Mouse (Mus musculus): ENCODE measurements around the gene Tbcc. TPM values are rescaled to one million over a fixed set of nuclear protein-coding genes. Genes with fewer than 3 reads are reported as not detected.
A peak's percentile ranks its signal among the peaks of the same experiment; 100 is the strongest.

The Tbcc gene
- polyA plus RNA-seq, 1 experiment from 2014 or later = 43.7 TPM

DNA sequence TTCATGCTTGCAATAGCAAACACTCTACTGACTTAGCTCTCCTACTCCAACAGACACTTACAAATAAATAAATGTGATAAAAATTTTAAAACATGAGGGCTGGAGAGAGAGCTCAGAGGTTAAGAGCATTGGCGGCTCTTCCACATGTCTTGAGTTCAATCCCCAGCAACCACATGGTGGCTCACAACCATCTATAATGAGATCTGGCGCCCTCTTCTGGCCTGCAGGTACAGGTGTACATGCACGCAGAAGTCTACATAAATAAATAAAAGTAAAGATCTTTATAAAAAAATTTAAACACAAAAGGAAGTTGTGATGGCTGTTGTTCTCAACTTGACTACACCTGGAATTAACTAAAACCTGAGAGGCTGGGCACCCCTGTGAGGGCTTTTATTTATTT lies 14.9 kb upstream of the Tbcc start:
- H3K27ac ChIP-seq (ENCODE audit: low read depth, low read length) = no peak overlapping the region
- no peaks in the 10 kb centered on the region for H3K36me3 ChIP-seq (ENCODE audit: control insufficient read depth, insufficient read depth, low read length)
- WGBS = 63% methylated on average over 3 of the region's 3 CpGs
- no peaks in the 10 kb centered on the region for H3K27me3 ChIP-seq (replicated peaks; ENCODE audit: control insufficient read depth, insufficient read depth, low read length)
- H3K4me1 ChIP-seq (replicated peaks; ENCODE audit: control insufficient read depth, insufficient read depth, low read length) = peaks cover 16% of the 10 kb centered on the region; the same call in 1 of the 2 replicates
- H3K9ac ChIP-seq (ENCODE audit: low read depth, low read length) = no peak overlapping the region
- DNase-seq (ENCODE audit: low spot score) (no peak), ATAC-seq (replicated peaks; ENCODE audit: low FRiP score) (no peak)
- H3K9me3 ChIP-seq (ENCODE audit: control insufficient read depth, low read length) = no peaks in the 10 kb centered on the region
- no peak overlapping the region for H3K4me3 ChIP-seq (ENCODE audit: low read depth, low read length)
- no peak overlapping the region for H3K4me2 ChIP-seq

DNA sequence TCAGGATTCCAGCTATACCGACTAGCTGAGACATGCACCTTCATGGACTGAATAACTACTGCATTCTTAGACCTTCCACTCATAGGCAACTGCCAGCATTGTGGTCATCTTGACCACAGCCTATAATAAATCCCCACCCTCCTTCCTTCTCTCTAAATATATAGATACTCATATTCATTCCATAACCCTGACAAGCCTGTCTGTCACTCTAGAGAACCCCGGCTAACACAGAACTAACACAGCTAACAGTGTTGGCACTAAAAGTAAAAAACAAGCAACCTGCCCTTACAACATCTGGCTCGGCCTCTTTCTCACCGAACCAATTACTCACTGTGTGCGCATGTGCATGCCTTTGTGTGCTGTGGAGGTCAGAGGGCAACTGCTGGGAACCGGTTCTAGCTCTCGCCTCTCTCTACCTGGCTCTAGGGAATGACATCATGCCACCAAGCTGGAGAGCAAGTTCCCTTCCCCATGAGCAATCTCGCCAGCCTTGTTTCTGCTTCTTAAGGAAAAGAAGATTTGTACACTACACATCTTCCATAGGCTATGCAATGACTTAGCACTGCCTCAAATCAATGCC lies 14.0 kb upstream of the Tbcc start:
- no peaks in the 10 kb centered on the region for H3K36me3 ChIP-seq (ENCODE audit: control insufficient read depth, insufficient read depth, low read length)
- H3K27me3 ChIP-seq (replicated peaks; ENCODE audit: control insufficient read depth, insufficient read depth, low read length) = no peaks in the 10 kb centered on the region
- H3K4me3 ChIP-seq (ENCODE audit: low read depth, low read length) = no peak overlapping the region
- H3K9ac ChIP-seq (ENCODE audit: low read depth, low read length) = no peak overlapping the region
- no peak overlapping the region; the same call in 1 of the 2 replicates for H3K27ac ChIP-seq (ENCODE audit: low read depth, low read length)
- DNase-seq (ENCODE audit: low spot score) (no peak), ATAC-seq (replicated peaks; ENCODE audit: low FRiP score) (no peak; the same call in 1 of the 2 replicates)
- peaks cover 18% of the 10 kb centered on the region; the same call in 1 of the 2 replicates for H3K4me1 ChIP-seq (replicated peaks; ENCODE audit: control insufficient read depth, insufficient read depth, low read length)
- 72% methylated on average over 8 of the region's 8 CpGs for WGBS
- no peak overlapping the region for H3K4me2 ChIP-seq
- H3K9me3 ChIP-seq (ENCODE audit: control insufficient read depth, low read length) = no peaks in the 10 kb centered on the region

DNA sequence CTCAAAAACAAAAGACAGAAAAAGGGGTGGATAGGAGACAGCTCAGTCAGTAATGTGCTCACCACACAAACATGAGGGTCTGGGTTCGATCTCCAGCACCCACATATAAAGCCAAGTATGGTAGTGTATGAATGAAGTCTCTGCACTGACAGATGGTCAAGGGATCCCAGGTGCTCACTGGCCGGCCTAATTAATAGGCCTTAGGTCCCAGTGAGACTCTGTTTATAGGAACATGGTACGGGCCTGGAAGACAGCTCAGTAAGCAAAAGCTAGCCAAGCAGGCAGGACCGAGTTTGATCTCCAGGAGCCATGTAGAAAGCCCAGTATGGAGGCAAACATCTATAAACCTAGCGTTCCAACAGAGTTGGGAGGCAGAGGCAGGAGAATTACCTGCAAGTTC lies 13.4 kb upstream of the Tbcc start:
- Histone ChIP-seq H3K9ac (ENCODE audit: low read depth, low read length) (no peak overlapping the region), H3K36me3 (ENCODE audit: control insufficient read depth, insufficient read depth, low read length) (no peaks in the 10 kb centered on the region), H3K4me3 (ENCODE audit: low read depth, low read length) (no peak overlapping the region), H3K27ac (ENCODE audit: low read depth, low read length) (no peak overlapping the region), H3K4me1 (replicated peaks; ENCODE audit: control insufficient read depth, insufficient read depth, low read length) (peaks cover 22% of the 10 kb centered on the region), H3K9me3 (ENCODE audit: control insufficient read depth, low read length) (no peaks in the 10 kb centered on the region), H3K4me2 (no peak overlapping the region), H3K27me3 (replicated peaks; ENCODE audit: control insufficient read depth, insufficient read depth, low read length) (no peaks in the 10 kb centered on the region)
- ATAC-seq (replicated peaks; ENCODE audit: low FRiP score) (no peak), DNase-seq (ENCODE audit: low spot score) (no peak)
- WGBS = 83% methylated on average over 5 of the region's 5 CpGs

DNA sequence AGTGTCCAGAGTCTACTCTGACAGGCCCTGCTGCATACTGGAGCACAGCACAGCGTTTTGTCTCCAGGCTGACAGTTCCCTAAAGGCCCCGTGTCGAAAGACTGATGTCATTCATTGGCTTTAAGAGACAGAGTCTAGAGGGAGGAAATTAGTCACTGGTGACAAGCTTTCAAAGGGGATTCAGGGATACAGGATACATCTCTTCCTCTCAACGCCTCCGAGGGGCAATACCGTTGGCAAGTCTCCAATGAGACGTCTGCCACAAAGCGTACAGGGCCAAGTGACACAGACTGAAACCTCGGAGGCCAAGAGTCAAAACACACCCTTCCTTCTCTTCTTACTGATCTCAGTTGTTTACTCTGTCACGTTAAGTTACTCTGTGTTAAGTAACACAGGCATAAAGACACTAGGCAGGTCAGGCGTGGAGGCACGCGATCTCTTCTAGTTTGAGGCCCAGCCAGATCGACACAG lies 10.6 kb upstream of the Tbcc start:
- WGBS = 58% methylated on average over 14 of the region's 14 CpGs
- Histone ChIP-seq H3K36me3 (ENCODE audit: control insufficient read depth, insufficient read depth, low read length) (no peaks in the 10 kb centered on the region), H3K27ac (ENCODE audit: low read depth, low read length) (0 out of 2 replicates have a peak overlapping the region, but pooled peaks have one; percentile 11), H3K4me1 (replicated peaks; ENCODE audit: control insufficient read depth, insufficient read depth, low read length) (peaks cover 26% of the 10 kb centered on the region), H3K4me3 (ENCODE audit: low read depth, low read length) (no peak overlapping the region), H3K9me3 (ENCODE audit: control insufficient read depth, low read length) (no peaks in the 10 kb centered on the region), H3K4me2 (no peak overlapping the region), H3K27me3 (replicated peaks; ENCODE audit: control insufficient read depth, insufficient read depth, low read length) (no peaks in the 10 kb centered on the region), H3K9ac (ENCODE audit: low read depth, low read length) (no peak overlapping the region)
- no peak for DNase-seq (ENCODE audit: low spot score)
- ATAC-seq (replicated peaks; ENCODE audit: low FRiP score) = no peak

DNA sequence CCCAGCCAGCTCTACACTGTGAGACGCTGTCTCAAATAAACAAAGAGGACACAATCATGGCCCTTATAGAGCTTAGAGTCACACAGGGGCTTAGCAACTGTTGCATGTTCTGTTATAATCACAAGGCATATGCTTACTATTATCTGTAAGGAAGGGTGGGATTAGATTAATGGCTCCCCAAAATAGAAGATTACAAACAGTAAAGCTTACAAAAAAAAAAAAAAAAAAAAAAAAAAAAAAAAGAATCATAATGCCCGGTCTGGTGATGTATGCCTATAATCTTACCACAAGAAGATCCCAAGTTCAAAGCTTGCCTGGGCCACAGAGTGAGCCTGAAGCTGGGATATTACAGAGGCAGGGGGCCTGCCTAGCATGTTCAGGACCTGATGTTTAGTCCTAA lies 10.2 kb upstream of the Tbcc start:
- WGBS = 64% methylated on average over 2 of the region's 2 CpGs
- H3K27ac ChIP-seq (ENCODE audit: low read depth, low read length) = 0 out of 2 replicates have a peak overlapping the region, but pooled peaks have one; percentile 11
- ATAC-seq (replicated peaks; ENCODE audit: low FRiP score) (no peak), DNase-seq (ENCODE audit: low spot score) (no peak)
- H3K27me3 ChIP-seq (replicated peaks; ENCODE audit: control insufficient read depth, insufficient read depth, low read length) = no peaks in the 10 kb centered on the region
- no peaks in the 10 kb centered on the region for H3K9me3 ChIP-seq (ENCODE audit: control insufficient read depth, low read length)
- H3K4me3 ChIP-seq (ENCODE audit: low read depth, low read length) = no peak overlapping the region
- no peak overlapping the region for H3K9ac ChIP-seq (ENCODE audit: low read depth, low read length)
- H3K4me2 ChIP-seq = no peak overlapping the region
- peaks cover 30% of the 10 kb centered on the region for H3K4me1 ChIP-seq (replicated peaks; ENCODE audit: control insufficient read depth, insufficient read depth, low read length)
- no peaks in the 10 kb centered on the region for H3K36me3 ChIP-seq (ENCODE audit: control insufficient read depth, insufficient read depth, low read length)

DNA sequence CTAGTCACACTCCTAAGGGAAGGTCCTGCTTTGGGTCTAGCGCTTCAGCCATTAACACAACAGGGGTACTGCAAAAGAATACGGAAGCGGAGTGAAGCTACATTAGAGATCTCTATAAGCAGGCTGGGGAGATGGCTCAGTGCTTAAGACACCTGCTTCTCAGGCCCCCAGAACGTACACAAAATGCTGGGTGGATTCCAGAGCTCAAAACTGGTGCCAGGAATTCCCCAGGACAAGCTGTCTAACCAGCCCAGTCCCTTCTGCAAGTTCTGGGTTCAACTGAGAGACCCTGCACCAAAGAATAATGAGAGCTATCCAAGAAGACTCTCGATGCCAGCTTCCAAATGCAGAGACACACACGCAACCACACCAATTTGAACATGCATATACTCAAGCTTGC lies 8.8 kb upstream of the Tbcc start:
- Histone ChIP-seq H3K9me3 (ENCODE audit: control insufficient read depth, low read length) (no peaks in the 10 kb centered on the region), H3K9ac (ENCODE audit: low read depth, low read length) (no peak overlapping the region), H3K4me3 (ENCODE audit: low read depth, low read length) (no peak overlapping the region), H3K27ac (ENCODE audit: low read depth, low read length) (no peak overlapping the region), H3K27me3 (replicated peaks; ENCODE audit: control insufficient read depth, insufficient read depth, low read length) (no peaks in the 10 kb centered on the region), H3K4me1 (replicated peaks; ENCODE audit: control insufficient read depth, insufficient read depth, low read length) (peaks cover 44% of the 10 kb centered on the region), H3K36me3 (ENCODE audit: control insufficient read depth, insufficient read depth, low read length) (no peaks in the 10 kb centered on the region), H3K4me2 (no peak overlapping the region)
- ATAC-seq (replicated peaks; ENCODE audit: low FRiP score) (no peak), DNase-seq (ENCODE audit: low spot score) (no peak)
- 86% methylated on average over 6 of the region's 6 CpGs for whole genome bisulfite sequencing

DNA sequence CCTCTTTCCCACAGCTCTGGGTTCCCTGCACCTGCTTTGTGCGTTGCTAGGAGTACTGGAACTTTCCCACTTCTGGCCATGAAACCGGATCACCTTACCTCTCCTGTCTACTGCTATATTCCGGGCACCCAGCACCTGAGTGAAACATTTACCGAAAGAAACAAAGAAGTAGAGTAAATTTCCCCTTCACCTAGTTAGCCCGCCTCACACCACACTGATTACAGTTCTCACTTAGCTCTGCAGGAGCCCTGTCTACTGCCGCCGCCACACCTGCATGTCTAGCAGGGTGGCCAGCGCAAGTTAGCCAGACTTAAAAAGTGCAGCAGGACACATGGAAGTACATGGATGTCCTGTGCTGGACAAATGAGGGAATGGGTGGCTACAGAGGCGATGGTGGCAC lies 7.4 kb upstream of the Tbcc start:
- no peak overlapping the region for H3K27ac ChIP-seq (ENCODE audit: low read depth, low read length)
- H3K9ac ChIP-seq (ENCODE audit: low read depth, low read length) = no peak overlapping the region
- H3K4me2 ChIP-seq = no peak overlapping the region
- H3K4me3 ChIP-seq (ENCODE audit: low read depth, low read length) = no peak overlapping the region
- H3K9me3 ChIP-seq (ENCODE audit: control insufficient read depth, low read length) = no peaks in the 10 kb centered on the region
- no peak for ATAC-seq (replicated peaks; ENCODE audit: low FRiP score)
- WGBS = 82% methylated on average over 9 of the region's 9 CpGs
- no peak for DNase-seq (ENCODE audit: low spot score)
- H3K27me3 ChIP-seq (replicated peaks; ENCODE audit: control insufficient read depth, insufficient read depth, low read length) = no peaks in the 10 kb centered on the region
- no peaks in the 10 kb centered on the region for H3K36me3 ChIP-seq (ENCODE audit: control insufficient read depth, insufficient read depth, low read length)
- H3K4me1 ChIP-seq (replicated peaks; ENCODE audit: control insufficient read depth, insufficient read depth, low read length) = peaks cover 47% of the 10 kb centered on the region

DNA sequence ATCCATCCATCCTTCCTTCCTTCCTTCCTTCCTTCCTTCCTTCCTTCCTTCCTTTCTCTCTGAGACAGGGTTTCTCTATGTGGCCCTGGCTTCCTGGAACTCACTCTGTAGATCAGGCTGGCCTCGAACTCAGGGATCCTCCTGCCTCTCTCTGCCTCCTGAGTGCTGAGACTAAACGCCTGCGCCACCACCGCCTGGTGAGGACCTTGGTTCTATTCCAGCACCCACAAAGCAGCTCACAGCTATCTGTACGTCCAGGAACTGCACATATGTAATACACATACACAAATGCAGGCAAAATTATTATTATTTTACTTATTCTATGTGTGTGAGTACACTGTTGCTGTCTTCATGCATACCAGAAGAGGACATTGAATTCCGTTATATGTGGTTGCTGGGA lies 5.7 kb upstream of the Tbcc start:
- H3K9ac ChIP-seq (ENCODE audit: low read depth, low read length) = no peak overlapping the region
- no peaks in the 10 kb centered on the region for H3K27me3 ChIP-seq (replicated peaks; ENCODE audit: control insufficient read depth, insufficient read depth, low read length)
- H3K4me3 ChIP-seq (ENCODE audit: low read depth, low read length) = no peak overlapping the region
- DNase-seq (ENCODE audit: low spot score) (no peak), ATAC-seq (replicated peaks; ENCODE audit: low FRiP score) (no peak)
- H3K36me3 ChIP-seq (ENCODE audit: control insufficient read depth, insufficient read depth, low read length) = no peaks in the 10 kb centered on the region
- H3K9me3 ChIP-seq (ENCODE audit: control insufficient read depth, low read length) = no peaks in the 10 kb centered on the region
- no peak overlapping the region for H3K4me2 ChIP-seq
- H3K4me1 ChIP-seq (replicated peaks; ENCODE audit: control insufficient read depth, insufficient read depth, low read length) = peaks cover 49% of the 10 kb centered on the region
- 80% methylated on average over 6 of the region's 6 CpGs for WGBS
- no peak overlapping the region for H3K27ac ChIP-seq (ENCODE audit: low read depth, low read length)

DNA sequence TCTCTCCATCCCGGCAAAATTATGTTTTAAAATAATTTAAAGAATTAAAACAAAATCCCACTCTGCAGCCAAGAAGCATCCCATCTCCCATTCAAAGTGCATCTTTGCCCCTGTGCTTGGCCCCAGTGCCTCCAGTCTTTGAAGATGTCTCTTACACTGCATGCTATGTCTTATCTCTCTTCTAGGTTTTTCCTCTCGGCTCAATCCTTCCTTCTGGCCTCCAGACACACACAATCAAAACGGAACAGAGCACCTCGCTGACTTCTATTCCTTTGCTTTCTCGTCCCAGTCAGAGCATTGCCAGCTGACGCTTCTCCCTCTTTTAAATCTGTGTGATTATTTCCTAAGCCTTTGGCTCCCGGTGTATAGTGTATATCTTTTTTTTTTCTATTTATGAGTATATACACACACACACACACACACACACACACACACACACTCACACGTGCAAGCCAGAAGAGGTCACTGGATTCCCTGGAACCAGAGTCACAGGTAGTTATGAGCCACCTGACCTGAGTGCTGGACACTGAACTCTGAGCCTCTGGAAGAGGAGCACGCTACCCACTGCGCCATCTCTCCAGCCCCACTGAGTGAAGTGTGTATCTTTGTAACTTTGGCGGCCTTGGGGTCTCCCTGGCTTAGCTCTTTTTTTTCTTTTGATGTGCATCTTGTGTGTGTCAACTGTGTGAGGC lies 5.1 kb upstream of the Tbcc start:
- 45% methylated on average over 11 of the region's 11 CpGs for WGBS
- Histone ChIP-seq H3K9ac (ENCODE audit: low read depth, low read length) (no peak overlapping the region; the same call in 1 of the 2 replicates), H3K36me3 (ENCODE audit: control insufficient read depth, insufficient read depth, low read length) (no peaks in the 10 kb centered on the region), H3K4me1 (replicated peaks; ENCODE audit: control insufficient read depth, insufficient read depth, low read length) (peaks cover 45% of the 10 kb centered on the region), H3K9me3 (ENCODE audit: control insufficient read depth, low read length) (no peaks in the 10 kb centered on the region), H3K27ac (ENCODE audit: low read depth, low read length) (peak overlapping the region; percentile 72), H3K4me2 (peak overlapping the region; percentile 52), H3K4me3 (ENCODE audit: low read depth, low read length) (peak overlapping the region; percentile 0; the same call in 1 of the 2 replicates), H3K27me3 (replicated peaks; ENCODE audit: control insufficient read depth, insufficient read depth, low read length) (no peaks in the 10 kb centered on the region)
- DNase-seq (ENCODE audit: low spot score) (no peak), ATAC-seq (replicated peaks; ENCODE audit: low FRiP score) (peak; percentile 31; the same call in 1 of the 2 replicates)
